Mouse (Mus musculus): ENCODE measurements around the gene Rpl9-ps1.

Gene Rpl9-ps1

DNA sequence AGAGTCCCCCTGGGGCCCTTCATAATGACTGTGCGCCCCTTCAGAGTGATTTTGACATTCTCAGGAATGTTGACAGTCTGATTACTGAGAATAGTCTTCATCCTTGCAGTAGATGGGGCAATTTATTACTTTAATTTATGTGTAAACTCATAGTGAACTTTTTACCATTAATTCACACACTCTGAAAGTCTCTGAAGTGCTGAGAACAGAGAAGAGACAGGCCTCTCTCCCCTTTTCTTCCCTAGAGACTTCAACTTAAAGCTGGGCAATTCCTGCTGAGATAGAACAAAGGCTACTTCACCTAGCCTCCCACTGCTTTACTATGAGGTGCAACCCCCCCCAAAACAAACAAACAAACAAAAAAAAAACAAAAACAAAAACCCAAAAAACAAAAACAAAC is at the start of gene Rpl9-ps1:
Gene Rpl9-ps1 (minus strand): TSS at position 101 of the 400 bp plus-strand sequence.
- DNase-seq (ENCODE audit: low spot score in 2 of 2): no peak

- no peak for DNase-seq (ENCODE audit: low spot score in 2 of 2)
Measured at GRCm38 (mm10) chr11:83692008-83692407, 46.6 kb upstream of the Rpl9-ps1 start.

- DNase-seq (ENCODE audit: low spot score in 2 of 2): no peak
Measured at GRCm38 (mm10) chr11:83689918-83690317, 44.5 kb upstream of the Rpl9-ps1 start.

DNA sequence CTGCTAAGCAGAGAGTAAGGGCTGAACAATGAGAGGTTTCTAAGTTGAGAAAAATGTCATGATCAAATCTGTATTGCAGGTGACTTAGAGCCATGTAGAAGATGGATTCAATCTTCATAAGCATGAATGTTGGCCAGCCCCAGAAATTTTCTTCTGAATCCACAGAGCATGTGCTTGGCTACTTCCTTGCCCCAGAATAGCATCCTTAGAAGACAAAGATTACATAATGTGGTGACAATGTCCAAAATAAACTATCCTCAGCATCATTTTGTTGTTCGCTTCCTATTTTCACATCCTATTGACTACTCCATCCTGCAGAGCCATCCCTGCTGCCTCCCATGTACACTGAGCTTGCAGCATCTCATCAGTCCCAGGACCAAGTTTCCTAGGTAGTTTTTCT is 30.2 kb upstream of the Rpl9-ps1 start:
- DNase-seq (ENCODE audit: low spot score in 2 of 2): no peak

GRCm38 (mm10) chr11:83671743-83672142 is 26.3 kb upstream of the Rpl9-ps1 start:
- DNase-seq (ENCODE audit: low spot score in 2 of 2): no peak

DNA sequence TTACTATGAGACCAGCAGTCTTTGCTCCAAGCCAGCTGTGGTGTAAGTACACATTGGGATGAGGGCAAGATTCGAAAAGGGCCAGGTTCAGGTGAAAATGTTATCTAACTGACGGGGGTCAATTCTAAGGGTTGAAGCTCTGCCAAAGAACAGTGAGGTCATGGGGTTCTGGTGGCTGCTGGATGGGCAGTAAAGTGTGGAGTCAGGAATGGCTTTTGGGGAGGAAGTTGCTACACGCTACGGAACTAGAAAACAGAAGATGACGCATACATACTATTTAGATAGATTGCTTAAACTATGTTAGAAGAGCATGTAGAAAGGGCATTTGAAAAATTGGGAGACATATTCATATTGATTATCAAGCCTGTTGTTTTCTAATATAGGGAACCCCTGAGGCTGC is 18.1 kb upstream of the Rpl9-ps1 start:
- DNase-seq (ENCODE audit: low spot score in 2 of 2): no peak

DNA sequence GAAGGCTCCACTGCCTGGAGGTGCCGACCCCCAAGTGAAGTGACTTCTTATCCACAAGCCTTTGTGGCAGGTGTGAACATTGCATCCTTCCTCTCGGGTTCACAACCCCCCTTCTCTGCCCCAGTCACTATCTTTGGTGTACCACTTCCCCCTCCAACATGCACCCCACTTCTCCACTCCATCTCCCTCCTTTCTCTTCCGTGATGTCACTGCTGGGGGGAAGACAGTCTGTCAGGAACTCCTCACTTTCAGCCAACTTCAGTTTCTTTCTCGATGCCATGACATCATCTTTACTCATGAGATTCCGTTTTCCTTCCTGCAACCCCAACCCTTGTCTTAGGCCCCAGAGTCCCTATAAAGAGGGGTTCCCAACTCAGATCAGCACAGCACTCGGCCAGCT is 16.8 kb upstream of the Rpl9-ps1 start, which contains the start of gene Ccl4:
Gene Ccl4 (plus strand): TSS at position 381 of the 400 bp plus-strand sequence.
- DNase-seq (ENCODE audit: low spot score in 2 of 2): no peak

GRCm38 (mm10) chr11:83658797-83659196 is 13.4 kb upstream of the Rpl9-ps1 start:
- no peak for DNase-seq (ENCODE audit: low spot score in 2 of 2)

DNA sequence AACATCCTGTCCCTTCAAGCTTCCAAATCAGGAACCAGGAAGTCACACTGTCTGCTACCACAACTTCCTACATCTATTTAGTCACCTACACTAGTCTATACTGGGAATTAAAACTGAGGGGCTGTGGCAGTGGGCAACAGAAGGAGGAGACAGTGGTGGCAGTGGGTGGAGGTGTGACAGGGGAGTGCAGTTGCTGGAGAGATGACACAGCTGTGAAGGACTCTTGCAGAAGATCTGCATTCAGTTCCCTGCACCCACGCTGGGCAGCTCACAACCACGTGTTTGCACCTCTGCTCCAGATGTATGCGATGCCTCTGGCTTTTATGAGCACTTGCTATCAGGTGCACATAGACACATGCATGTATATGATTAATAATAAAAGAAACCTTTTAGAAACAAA is 12.1 kb upstream of the Rpl9-ps1 start:
- no peak for DNase-seq (ENCODE audit: low spot score in 2 of 2)

DNA sequence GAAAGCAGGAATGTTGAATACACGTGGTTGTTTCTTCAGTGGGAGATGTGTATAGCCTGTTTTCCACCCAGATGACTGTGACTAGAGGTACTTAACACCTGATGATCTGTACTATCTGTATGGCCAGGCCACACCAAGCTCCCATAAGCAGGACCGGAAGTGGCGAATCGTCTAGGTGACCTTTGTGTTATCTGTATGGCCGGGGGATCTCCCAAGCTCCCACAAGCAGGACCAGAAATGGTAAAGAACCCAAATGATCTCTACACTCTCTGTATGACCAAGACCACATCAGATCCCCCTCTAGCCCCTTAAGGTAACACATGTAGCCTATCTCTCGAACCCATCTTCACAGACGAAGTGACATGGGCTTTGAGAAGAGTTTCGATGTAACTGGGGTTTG is 9.2 kb upstream of the Rpl9-ps1 start:
- no peak for DNase-seq (ENCODE audit: low spot score in 2 of 2)

- no peak for DNase-seq (ENCODE audit: low spot score in 2 of 2)
Measured at GRCm38 (mm10) chr11:83649305-83649841, 4.0 kb upstream of the Rpl9-ps1 start, which contains the start of gene Ccl3. Gene Ccl3, minus strand, starts transcription at chr11:83649355.

- DNase-seq (ENCODE audit: low spot score in 2 of 2): no peak
Measured at GRCm38 (mm10) chr11:83646356-83647149, 1.1 kb upstream of the Rpl9-ps1 start.

DNA sequence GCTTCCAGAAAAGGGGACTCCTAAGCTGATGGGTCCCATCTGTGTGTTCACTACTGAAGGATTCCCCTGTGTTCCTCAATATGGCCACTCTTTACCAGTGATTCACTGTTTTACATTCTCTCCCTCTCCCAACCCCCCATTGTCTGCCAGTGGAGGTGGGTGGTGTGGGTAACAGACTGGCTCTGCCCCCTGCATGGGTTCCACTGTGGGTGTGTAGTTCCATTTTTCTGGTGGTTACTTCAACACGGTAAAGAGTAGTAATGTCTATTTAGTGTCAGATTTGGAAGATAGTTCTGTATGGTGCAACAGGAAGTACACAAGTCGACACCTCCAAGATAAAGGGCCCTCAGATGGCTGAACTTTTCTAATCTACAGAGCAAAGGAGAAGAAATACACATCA is 4.2 kb downstream of the Rpl9-ps1 start:
- DNase-seq (ENCODE audit: low spot score in 2 of 2): no peak

DNA sequence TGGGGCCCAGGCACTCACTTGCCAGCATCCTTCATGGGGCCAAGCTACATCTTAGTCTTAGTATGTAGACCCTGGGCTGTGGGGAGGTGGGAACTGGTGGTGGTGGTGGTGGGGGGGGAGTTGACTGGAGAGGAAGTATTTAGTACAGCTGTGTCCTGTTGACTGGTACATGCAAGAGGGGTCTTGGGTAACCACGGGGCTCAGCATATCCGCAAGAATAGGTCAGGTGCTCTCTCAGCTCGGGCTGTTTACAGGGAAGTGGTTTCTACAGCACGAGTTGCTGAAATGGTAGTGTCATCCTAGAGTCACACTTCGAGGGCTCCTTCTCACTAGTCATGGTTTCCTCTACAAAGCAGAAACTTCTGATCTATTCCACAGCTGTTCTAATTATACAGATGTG is 5.3 kb downstream of the Rpl9-ps1 start:
- DNase-seq (ENCODE audit: low spot score in 2 of 2): no peak

DNA sequence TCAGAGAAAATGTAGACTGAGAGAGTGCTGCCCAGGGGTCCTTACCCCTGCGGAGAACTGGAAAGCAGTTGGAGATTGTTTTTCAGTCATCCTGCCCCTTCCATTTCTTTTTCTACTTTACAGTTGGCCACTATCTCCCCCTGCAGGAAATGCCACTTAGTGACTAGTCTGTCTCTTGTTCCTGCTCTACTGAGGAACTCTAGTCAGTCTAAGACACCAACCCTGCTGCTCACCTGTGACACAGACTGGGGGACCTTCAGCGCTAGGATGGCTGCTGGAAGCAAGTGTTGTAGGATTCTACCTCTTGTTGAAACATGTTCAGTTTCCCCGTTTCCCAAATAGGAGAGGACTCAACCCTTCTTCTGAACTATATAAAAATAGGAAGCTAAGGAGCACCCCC is 5.9 kb downstream of the Rpl9-ps1 start:
- no peak for DNase-seq (ENCODE audit: low spot score in 2 of 2)

GRCm38 (mm10) chr11:83638934-83639333 is 6.5 kb downstream of the Rpl9-ps1 start:
- DNase-seq (ENCODE audit: low spot score in 2 of 2): no peak

GRCm38 (mm10) chr11:83636742-83637235 is 8.6 kb downstream of the Rpl9-ps1 start:
- no peak for DNase-seq (ENCODE audit: low spot score in 2 of 2)

DNA sequence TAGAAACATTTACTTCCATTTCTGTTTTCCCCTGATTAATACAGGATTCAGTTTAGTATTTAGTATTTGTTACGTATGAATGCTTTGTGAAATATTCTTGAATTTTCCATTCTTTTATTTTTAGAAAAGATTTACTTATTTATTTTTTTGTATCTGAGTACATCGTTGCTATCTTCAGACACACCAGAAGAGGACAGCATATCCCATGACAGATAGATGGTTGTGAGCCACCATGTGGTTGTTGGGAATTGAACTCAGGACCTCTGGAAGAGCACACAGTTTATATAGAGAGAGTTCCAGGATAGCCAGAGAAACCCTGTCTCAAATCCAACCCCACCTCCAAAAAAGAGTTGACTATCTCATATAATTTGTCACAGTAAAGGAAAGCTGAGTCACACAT is 10.5 kb downstream of the Rpl9-ps1 start:
- no peak for DNase-seq (ENCODE audit: low spot score in 2 of 2)

GRCm38 (mm10) chr11:83634425-83634824 is 11.0 kb downstream of the Rpl9-ps1 start:
- DNase-seq (ENCODE audit: low spot score in 2 of 2): no peak

GRCm38 (mm10) chr11:83632744-83633143 is 12.7 kb downstream of the Rpl9-ps1 start:
- no peak for DNase-seq (ENCODE audit: low spot score in 2 of 2)

DNA sequence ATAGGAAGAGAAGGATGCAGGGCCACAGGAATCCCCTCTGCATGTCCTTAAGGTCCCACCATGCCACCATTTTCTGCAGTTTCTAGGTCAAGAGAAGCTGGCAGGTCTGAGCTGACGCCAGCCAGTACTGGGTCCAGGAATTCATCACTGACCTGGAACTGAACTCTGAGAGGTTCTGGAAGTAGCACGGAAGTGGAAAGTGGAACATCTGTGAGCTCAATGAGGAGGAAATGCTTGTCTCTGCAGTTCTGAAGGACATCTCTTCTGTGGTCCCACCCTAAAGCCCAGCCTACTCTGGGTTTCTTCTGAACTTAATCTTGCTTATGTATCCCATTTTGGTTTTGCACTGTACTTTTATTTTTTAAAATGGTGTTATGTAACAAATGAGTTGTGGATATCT is 14.4 kb downstream of the Rpl9-ps1 start:
- DNase-seq (ENCODE audit: low spot score in 2 of 2): no peak

GRCm38 (mm10) chr11:83630630-83631029 is 14.8 kb downstream of the Rpl9-ps1 start:
- DNase-seq (ENCODE audit: low spot score in 2 of 2): no peak

- DNase-seq (ENCODE audit: low spot score in 2 of 2): no peak
Measured at GRCm38 (mm10) chr11:83628808-83629207, 16.6 kb downstream of the Rpl9-ps1 start.

All from urinary bladder, postnatal 36 days (tissue).